Mouse (Mus musculus) layer of hippocampus, adult 8-10 months (tissue): ENCODE data around the gene Cnga1. TPM values are rescaled to one million over a fixed set of nuclear protein-coding genes. Genes with fewer than 3 reads are reported as not detected.
"Not testable (repeated sequence)": the region's sequence is repeated elsewhere in the genome, so short reads cannot be mapped to it uniquely, and the experiment has no call there.

Source experiments
- DNase-seq, 2 experiments: peaks; one replicate each; pipeline ENCODE4 v3.0.0; 2022; ENCODE audit warnings: low spot score in 2 of 2
- total RNA-seq, 4 experiments: library from RNA; stranded (reverse); gene quantifications; 2 replicates each; pipeline ENCODE4 v1.2.4; 2022

Cnga1 gene
- total RNA-seq, 4 experiments from 2014 or later: not detected

DNA sequence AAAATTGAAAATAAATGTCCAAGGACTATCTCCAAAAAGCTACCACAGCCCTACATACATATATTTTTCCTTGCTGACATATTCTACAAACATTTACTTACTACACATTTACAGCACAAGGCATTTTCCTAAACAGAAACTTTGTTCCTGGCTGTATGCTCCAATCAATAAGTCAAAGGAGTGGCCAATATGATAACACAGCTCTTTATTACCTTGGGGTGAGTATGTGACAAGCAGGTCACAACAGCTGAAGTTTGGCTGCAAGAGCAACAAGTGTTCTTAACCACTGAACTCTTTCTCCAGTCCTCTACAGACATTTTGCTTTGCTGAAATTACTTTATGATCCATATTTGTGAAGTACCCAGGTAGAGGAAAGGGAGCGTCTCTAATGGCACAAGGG is 4.0 kb downstream of the Cnga1 start:
- DNase-seq: no peak

- DNase-seq: no peak
Measured at GRCm38 (mm10) chr5:72636576-72636975, 7.5 kb downstream of the Cnga1 start.

DNA sequence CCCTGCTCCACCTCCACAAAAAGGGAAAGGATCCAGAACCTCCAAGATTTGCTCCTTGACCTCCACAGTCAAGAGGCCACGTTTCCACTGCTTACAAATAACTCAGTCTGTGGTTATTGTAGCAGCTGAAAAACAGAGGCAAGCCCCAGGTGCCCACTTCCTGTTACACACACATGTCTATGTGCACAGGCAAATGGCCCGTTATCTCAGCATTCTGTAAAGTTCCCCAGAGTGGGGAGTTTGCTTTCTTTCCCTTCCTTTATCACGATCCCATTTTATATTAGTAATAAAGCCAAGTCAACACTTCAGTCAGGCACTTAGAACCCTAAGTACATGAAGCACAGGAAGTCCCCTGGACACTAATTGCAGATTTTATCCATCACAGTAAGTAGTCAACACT is 8.0 kb downstream of the Cnga1 start:
- DNase-seq: no peak

DNA sequence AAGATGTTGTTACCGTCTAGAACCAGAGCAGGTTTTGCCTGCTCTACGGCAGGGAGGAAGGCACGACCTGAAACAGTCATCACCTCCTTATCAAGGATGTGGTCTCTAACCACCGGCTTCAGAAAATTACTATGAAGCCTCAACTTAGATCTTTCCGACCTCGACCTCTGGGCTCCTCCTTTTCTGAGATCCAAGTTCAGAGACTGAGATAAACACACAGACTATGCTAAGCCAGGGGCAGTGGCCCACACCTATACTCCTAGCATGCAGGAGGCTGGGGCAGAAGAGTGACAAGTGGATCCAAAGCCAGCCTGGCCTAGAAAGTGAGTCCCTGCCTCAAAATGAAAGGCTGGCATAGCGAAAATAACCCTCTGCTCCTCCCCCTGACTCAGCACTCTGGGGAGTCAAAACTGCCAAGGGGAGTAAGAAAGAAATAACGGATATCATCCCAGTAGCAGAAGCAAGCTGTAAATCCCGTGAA is 9.2 kb downstream of the Cnga1 start:
- DNase-seq: no peak

- DNase-seq: no peak
Measured at GRCm38 (mm10) chr5:72630026-72630425, 14.0 kb downstream of the Cnga1 start.

DNA sequence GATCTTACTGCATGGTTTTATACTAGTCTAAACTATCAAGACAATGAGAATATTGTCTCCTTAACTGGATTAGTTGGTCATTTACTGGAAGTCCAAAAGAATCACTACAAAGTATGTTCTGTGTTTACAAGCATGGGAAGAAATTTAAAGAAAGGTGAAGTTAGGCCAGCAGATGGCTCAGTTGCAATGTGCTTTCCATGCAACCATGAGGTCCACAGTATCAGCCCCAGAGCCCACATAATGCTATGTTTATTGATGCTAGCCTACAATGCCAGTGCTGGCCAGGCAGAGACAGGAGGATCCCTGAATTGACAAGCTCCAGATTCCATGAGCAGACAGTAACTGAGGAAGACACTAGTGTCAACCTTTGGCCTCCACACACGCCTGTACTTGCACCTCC is 23.1 kb downstream of the Cnga1 start:
- DNase-seq: no peak

DNA sequence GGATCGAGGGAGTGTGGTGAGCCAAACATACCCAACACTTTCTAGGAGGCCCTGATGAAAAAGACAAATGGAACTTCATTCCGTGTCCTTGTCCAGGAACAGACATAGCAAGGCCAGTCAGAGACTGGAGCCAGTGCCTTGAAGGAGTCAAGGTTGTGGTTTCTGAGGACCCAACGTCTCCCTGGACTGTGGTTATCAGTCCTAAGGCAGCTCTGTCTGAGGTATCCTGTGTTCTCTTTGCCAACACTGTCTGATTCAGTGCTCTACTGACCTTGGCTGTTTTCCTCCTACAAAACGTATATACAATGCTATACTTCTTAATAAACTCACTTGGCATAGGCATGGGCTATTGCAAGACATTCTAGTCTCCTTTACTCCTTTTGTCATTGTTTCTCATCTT is 26.7 kb downstream of the Cnga1 start:
- no peak for DNase-seq

DNA sequence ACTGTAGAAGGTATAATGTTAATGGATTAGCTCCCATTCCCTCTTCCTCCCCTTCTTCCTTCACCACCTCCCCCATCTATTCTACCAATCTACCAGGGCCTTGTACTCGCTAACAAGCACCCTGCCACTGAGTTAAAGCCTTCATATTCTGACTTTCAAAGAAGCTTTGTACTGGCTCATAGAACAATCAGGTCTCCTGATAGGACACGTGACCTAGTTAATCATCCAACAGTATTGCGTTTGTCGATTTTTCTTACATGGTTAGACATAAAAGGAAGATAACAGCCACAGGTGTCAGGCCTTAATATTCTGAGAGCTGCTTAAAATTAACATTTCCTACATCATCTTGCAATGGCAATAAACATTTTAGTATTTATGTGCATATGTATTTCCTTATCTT is 40.9 kb downstream of the Cnga1 start:
- DNase-seq: no peak

- DNase-seq: peak; percentile 10 to 32
Measured at GRCm38 (mm10) chr5:72601006-72601405, 43.1 kb downstream of the Cnga1 start.

GRCm38 (mm10) chr5:72587192-72587681 is 56.8 kb downstream of the Cnga1 start, which contains the start of gene Gm5868:
Gene Gm5868 (minus strand): TSS chr5:72587551.
- no peak for DNase-seq

DNA sequence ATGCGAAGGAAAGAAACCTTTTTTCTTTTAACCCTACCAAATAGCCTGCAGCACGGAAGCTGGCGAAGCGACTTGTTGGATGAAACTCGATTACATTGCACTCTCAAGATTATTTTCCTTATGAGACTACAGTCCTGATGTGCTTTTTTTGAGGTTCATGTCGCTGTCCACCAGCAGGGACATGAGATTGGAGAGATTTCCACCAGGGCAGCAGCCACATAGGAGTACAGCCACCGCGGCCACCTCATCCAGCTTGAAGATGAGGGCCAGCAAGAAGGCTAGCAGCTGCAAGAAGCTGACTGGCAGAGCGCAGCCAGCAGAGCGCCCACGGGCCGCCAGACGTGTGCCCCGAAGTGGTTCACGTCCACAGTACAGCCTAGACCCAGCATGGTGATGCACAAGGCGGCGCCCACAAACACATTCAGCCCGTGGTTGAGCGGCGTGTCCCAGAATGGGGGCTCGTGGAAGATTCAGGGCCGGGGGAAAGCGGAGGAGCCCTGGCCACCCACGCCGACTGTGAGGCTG is 57.3 kb downstream of the Cnga1 start:
- DNase-seq: not testable (repeated sequence)

DNA sequence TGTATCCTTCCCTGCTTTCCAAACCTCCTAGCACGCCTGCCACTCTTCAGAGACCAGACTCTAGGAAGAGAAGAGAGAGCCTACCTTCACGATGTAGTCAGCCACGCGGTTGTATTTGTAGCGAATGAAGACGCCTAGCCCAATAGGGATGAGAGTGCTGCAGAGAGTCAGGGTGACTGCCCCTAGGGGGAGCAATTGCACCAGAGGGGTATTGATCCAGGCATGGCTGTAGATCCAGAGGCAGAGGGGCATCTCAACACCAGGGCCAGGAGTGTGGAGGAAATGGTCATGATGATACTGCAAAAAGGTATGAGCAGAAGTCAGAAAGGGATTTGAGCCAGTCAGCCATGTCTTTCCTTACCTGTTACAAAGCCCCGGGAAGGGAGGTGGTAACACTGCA is 58.0 kb downstream of the Cnga1 start:
- not testable (repeated sequence) for DNase-seq

DNA sequence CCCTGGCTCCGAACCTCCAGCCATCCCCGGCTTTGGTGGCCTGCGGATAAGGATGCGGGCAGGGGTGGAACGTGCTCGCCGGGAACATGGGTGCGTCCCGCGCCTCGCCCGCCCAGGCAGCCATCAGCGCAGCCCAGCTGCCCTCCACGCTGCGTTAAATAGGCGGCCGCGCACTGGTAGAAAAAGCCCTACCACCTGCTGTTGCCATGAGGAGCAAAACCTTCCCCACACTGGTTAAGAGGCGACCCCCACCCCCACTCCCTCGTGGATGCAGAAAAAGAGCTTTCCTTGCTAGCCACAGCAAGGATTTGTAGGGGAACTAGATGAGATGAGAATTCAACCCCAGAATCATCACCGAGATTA is 63.1 kb downstream of the Cnga1 start, which contains the start of gene Zar1:
Zar1 (minus strand) TSS at position 285 of the 363 bp plus-strand sequence.
- not testable (repeated sequence) for DNase-seq

DNA sequence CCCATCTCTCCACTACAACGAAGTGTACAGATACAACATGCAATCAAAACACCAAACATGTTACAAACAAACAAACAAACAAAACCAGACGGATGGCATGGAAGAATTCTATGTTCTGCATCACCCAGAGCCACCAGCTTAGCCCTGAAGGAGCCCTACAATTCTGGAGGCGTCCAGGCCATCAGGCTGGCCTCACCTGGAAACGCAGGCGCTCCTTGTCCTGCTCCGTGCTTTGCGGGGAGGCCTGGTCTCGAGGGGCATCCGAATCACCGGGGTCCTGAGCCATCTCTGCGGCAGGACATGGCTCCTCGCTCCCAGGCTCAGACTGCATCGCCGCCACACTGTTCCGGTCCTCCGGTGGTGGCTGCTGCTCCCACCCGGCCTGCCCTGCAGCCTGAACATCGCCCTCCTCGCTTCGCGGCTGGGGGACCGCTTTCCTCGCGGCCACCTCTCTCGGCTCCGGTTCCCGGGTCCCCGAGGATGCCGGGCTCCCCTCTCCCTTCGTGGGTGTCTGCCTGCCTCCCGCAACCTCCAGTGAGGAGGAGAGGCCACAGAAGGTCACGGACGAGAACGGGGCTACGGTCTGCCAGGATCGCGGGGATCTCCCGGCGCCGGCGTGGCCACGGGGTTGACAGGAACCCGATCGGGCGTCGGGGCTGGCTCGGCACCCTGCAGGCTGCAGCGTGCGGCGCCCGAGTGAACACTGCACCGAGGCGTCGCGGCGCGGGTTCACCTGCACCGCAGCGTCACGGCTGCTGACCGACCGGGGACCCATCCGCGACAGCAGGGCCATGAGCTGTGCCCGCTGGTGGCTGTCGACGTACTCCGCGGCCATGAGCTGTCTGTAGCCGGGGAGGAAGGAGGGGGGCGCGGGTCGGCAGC is 63.7 kb downstream of the Cnga1 start:
- DNase-seq: not testable (repeated sequence)

DNA sequence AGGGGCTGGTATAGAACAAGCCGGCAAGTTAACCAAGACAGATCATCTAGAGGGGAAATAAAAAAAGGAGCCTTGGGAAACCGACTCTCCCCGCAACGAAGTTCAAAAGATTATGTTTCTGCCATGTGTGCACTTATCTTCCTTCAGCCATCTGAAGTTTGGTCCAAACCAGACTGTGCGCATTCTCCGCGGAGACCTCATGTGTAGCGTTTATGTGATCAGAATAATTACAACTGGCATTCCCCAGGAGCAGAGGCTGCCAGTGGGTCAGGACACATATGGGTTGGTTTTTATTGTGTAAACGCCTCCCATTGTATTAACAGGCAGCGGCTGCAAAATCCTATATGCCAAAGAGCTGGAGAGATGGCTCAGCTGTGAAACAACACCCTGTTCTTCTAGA is 64.5 kb downstream of the Cnga1 start:
- not testable (repeated sequence) for DNase-seq

- no peak for DNase-seq
Measured at GRCm38 (mm10) chr5:72565621-72566020, 78.5 kb downstream of the Cnga1 start.

GRCm38 (mm10) chr5:72563183-72563582 is 80.9 kb downstream of the Cnga1 start:
- DNase-seq: not testable (repeated sequence)

GRCm38 (mm10) chr5:72560976-72561628 is 83.0 kb downstream of the Cnga1 start:
- DNase-seq: no peak

GRCm38 (mm10) chr5:72559544-72560049 is 84.5 kb downstream of the Cnga1 start, which contains the start of gene Nfxl1:
Gene Nfxl1 (minus strand): TSS chr5:72559684.
- DNase-seq: peak; percentile 96 to 97

GRCm38 (mm10) chr5:72558716-72559526 is 85.2 kb downstream of the Cnga1 start:
- DNase-seq: no peak

DNA sequence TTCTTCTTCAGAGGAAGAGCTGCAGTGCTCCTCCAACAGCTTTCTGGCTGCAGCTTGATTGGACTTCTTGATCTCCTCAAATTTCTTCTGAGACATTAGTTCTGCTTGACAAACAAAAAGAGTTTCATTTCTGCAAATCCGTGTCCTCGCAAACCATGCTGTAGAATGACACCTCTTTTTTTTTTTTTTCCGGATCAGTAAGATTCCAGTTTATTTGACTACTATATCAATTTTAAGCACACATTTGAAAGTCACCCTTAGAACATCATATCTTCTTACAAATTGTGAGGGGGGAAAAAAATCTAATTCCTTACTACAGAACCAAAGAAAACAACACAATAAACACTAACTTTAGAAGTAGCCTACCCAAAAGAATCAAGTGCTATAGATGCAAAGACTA is 87.8 kb downstream of the Cnga1 start:
- DNase-seq: no peak
